Mouse (Mus musculus) granulocyte monocyte progenitor cell, adult 5-6 weeks (primary cell): ENCODE results near the gene Uggt2. TPM values are rescaled to one million over a fixed set of nuclear protein-coding genes. Genes with fewer than 3 reads are reported as not detected.

Experiments used
- ATAC-seq: replicated peaks from 2 replicates; pipeline ENCODE4 v1.8.0; 2016; ENCODE audit warnings: mild to moderate bottlenecking, moderate TSS enrichment, inconsistent platforms; ENCODE audit not compliant: poor library complexity, severe bottlenecking
- total RNA-seq, 2 experiments: library from RNA; stranded (forward) in 1 of 2; stranded (reverse) in 1 of 2; fragments of 200-712, 200-1000 nt in 1 of 2; fragments of >200 nt in 1 of 2; fragmentation: Nextera tagmentation in 1 of 2; gene quantifications; 2 replicates each; pipeline ENCODE4 v1.2.3; 2014 to 2017

The Uggt2 gene
- total RNA-seq (2014; fragmentation: Nextera tagmentation) (0.92 and 8.4 TPM in 2 replicates), total RNA-seq (2017) (0.72 and 4.3 TPM in 2 replicates)

DNA sequence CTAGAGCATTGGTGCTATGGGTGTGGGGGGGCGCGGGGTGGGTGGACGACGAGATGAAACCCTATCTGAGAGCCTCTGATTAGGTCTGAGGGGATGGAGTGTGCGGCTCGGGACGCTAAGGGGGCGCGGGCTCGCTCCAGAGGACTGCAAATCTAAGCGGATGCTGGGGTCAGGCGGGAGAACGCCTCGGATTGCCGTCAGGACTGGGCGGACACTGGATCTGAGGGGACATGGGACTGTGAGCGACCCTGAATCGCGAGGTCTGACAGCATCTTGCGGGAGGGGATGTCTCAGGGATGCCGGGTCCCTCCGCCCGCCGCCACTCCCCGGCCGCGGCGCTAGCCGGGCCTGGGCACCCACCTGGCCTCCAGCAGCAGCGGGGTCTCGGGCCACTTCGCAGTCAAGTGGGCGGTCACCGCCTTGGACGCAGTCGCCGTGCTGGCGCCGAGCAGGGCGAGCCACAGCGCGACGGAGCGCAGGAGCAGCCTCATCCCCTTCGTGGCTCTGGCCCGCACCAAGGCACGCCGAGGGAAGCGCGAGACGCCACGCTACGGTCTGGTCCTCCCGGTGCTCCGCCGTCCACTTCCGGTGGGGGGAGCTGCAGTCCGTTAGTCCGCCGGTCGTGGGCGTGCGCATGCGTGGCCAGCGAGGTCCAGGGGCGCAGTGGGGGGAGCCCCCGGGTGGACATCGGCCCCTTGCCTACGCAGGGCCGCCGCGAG, at the start of gene Uggt2:
Gene Uggt2, minus strand, starts transcription at position 580 of the 719 bp plus-strand sequence.
- ATAC-seq: peak; percentile 91

DNA sequence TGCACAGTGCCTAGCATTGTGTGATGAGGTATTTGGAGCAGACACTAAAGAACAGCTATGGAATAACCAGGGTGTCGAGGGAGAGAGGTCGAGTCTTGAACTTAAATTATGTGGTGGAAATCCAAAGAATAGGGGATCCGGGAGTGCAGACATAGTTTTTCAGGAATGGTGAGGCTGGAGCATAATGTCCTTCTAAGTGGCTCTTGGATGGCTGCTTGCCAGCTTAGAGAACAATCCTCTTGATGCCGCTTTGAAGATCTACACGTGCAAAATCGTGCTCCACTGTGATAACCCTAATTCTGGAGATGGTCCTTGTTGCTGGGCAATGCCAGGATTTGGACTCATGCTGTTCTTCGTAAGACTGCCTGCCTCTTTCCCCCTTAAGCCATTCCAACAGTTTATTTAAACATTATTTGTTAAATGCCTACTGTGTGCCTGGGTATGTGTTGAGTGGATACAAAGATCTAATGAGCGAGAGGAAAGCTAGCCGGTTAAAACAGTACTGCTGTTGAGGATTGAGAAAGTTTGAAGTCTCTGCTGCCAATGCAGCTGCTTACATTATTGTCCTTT, 40.2 kb upstream of the Uggt2 start:
- no peak for ATAC-seq

DNA sequence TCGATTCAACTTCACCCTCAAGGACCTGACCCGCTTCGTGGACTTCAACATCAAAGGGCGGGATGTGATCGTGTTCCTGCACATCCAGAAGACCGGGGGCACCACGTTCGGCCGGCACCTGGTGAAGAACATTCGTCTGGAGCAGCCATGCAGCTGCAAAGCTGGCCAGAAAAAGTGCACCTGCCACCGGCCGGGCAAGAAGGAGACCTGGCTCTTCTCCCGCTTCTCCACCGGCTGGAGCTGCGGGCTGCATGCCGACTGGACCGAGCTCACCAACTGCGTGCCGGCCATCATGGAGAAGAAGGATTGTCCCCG, 39.5 kb upstream of the Uggt2 start:
- no peak for ATAC-seq

DNA sequence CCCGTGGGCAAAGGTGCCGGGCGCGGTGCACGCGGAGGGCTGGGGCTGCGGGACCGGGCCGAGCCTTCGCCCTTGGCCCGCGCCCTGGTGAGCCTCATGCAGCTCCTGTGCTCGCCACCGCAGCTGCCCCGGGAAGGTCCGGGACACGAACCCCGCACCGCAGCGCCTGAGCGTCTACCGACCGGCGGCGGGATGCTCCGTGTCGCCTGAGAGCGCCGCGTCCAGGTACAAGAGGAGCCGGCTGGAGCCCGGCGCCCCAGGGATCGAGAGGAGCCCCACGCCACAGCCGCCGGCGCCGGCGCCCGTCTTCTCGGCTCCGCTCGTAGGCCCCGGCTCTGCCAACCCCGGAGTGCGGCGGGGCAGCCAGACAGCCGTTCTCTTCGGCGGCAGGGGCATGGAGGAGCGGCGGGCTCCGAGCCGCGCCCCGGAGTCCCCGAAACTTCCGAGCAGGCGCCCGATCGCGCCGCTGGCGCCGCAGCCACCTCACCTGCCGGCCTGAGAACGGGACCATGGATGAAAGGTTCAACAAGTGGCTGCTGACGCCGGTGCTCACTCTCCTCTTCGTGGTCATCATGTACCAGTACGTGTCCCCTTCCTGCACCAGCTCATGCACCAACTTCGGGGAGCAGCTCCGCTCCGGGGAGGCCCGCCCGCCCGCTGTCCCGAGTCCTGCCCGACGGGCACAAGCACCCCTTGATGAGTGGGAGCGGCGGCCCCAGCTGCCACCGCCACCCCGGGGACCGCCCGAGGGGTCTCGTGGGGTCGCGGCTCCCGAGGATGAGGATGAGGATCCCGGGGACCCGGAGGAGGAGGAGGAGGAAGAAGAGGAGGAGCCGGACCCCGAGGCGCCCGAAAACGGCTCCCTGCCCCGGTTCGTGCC, 38.9 kb upstream of the Uggt2 start, which contains the start of gene Hs6st3:
Gene Hs6st3, plus strand, starts transcription at position 436 of the 880 bp plus-strand sequence.
- ATAC-seq: peak; percentile 8

DNA sequence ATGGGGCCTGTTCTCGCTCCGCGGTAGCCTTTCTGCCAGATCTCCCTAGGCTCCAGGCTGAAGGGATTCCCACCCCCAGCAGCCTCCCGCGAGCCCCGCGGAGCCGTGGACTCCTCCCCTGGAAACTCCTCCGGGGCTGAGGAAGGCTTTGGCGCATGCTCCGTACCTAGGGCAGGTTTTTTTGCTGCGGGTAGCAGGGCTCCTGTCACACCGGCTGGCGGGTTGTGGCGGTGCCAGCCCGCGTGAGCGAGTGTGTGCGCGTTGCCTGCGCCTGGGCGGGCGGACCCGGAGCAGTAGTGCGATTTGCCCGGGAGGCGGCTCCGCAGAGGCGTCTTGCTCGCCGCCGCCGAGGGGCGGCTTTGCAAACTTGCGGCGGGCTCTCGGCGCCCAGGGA, 38.3 kb upstream of the Uggt2 start:
- ATAC-seq: peak; percentile 81

DNA sequence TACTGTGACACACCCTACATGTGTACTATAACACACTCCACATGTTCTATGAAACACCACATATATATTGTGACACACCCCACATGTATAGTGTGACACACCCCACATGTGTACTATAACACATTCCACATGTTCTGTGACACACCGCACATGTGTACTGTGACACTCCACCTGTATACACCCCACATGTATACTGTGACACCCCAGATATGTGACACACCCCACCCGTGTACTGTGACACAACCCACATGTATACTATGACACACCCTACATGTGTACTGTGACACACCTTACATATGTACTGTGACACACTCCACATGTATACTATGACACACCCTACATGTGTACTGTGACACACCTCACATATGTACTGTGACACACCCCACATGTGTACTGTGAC, 28.1 kb upstream of the Uggt2 start:
- ATAC-seq: no peak

DNA sequence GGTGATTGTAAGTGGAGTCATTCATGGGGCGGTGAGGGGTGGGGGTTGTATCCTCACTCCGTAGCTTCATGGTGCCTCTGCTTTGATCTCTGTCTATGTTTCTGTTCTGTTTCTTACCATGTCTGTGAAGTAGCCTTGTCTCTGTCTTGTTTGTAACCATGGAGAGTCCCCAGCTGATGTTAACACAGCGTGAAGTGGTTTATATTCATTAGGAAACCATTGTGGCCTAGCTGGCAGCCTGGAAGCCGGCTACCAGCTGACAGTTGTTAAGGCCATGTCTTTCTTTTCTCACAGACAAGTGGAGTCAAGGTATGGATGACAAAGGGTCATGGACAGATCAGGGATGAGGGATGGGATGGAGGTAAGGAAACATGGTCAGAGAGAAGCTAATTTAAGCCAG, 26.6 kb upstream of the Uggt2 start:
- no peak for ATAC-seq

DNA sequence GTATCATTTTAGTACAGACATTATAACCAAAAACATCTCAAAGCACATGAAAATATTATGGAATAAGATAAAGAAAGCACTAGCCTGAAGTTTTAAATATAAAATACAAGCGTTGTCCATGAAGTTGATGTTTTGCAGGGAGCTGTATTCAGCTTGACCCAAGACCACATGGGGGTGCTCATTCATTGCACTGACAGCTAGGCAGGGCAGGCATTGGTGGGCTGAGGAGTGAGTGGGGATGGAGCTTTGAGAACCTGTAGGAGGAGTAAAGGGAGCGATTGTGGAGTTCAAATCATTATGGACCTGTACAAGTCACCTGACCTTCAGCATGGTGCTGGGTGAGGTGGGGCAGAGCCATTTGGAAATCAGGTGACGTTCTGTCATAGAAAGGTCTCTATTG, 24.8 kb upstream of the Uggt2 start:
- ATAC-seq: peak; percentile 48

DNA sequence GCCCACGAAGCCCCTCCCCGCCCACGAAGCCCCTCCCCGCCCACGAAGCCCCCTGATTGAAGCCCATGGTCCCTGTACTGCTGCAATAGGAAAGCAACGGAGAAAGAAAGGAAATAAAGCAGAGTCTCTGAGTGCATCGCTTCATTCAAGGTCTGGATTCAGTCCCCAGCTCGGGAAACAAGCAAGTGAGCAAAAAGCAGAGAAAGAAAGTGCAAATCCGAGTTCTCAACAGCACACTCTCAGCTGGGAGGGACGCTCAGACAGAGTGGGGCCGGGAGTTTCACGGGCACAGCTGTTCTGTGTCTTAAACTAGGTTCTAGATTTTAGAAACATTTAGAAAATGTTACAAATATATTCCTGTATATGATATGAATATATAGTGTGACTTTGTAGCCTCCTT, 24.4 kb upstream of the Uggt2 start:
- 0 out of 2 replicates have a peak, but pooled peaks have one; percentile 12 for ATAC-seq

DNA sequence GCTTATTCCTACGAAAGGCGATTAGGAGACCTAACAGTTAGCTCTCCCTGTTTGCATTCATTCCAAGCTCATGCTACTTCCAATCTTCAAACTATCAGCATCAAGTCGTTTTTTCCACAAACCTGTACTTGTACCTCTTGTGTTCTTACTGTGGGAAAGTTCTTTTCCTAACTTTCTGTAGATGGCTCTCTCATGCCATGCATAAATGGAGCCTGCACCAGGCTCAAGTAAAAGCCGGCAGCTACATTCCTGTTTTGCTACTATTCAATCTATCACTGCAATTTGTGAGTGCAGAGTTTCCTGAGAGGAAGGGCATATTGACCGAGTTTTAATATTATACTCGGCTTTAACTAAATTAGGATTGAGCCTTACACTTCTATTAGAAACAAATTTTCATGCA, 13.3 kb upstream of the Uggt2 start:
- ATAC-seq: no peak

DNA sequence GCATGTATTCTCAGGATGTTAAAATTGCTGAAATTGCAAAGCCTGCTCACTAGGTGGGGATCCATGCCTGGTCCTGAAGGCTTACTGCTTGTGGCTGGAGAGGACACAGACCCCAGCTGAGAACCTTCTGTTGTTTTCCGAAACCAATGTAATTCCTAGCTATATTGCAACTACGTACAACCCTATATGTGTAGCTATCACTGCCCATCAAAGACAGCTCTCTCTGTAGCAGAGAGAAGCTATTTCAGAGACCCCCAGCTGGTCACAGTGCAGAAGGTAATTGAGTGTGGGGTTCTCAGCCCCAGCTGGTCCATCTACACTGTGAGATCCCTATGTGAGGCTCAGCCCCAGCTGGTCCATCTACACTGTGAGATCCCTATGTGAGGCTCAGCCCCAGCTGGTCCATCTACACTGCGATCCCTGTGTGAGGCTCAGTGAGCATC, 10.6 kb upstream of the Uggt2 start:
- ATAC-seq: no peak

DNA sequence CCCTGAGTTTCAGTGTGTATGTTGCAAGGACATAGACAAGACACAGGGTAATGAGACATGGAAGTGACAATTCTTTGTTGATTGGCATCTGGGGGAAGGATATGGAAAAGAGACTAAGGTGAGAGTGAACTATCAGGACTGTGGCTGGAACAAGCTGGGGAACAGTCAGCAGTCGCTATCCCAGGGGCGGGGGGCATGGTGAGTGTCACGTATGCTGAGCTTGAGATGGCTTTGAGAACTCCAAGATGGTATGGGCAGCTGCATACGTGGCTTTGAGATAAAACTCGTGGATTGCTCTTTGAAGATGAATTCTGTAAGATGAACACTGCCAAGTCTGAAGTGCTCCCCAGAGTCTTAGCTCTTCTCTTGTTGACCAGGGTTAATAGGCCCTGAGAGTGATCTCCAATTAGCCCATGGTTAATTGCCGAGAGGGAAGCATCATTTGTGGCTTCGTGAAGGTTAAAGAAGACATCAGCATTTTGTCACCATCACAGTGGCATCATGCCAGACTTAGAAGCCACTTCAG, 9.6 kb upstream of the Uggt2 start:
- ATAC-seq: no peak

DNA sequence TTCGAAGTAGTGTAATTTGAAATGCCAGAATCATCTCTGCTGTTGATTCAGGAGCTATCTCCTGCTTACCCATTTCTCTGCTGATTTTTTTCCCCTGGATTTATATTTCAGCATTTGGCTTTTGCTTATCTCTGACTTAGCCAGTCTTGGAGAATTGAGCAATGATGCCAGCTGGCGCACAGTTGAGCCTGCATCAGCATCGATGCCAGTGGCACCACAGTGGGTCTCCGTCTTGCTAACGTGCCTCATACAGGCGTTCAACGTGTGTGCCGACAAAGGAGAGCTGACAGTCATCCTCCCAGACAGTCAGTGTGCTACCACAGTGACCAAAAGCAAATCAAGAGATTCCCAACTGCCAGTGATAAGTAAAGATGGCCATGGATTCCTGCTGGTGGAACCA, 8.4 kb upstream of the Uggt2 start:
- no peak for ATAC-seq

DNA sequence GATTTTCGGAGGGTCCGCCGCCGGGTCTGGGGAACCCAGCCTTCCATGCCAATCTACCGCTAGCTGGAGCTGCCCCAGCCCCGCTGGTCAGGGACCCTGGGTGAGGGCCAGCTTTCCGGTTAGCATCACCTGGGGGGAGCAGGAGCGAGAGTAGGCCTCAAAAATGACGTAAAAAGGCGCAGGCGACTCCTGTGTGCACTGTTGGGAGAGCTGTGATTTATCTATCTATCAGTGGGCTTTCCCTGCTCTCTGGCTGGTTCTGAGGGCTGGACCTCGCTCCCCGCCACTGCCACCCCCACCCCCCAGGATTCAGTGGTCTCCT, 301 bp upstream of the Uggt2 start:
- no peak for ATAC-seq

DNA sequence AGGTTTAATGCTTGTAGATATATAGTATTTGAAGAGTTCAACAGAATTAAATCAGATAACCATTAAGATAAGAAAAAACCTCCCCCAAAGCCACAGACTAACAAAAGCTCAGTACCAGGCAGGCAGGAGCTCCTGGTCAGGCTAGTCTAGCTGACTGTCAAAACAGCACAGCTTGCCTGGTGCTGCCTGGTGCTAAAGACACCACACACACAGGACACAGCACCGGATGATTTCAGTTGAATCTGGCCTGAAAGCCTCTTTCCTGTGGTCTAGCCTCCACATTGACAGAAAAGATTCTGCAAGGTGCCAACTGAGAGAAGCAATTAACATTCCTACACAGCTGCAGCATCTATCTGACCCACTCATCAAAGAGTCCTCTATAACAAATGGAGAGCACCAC, 37.4 kb downstream of the Uggt2 start:
- ATAC-seq: no peak

DNA sequence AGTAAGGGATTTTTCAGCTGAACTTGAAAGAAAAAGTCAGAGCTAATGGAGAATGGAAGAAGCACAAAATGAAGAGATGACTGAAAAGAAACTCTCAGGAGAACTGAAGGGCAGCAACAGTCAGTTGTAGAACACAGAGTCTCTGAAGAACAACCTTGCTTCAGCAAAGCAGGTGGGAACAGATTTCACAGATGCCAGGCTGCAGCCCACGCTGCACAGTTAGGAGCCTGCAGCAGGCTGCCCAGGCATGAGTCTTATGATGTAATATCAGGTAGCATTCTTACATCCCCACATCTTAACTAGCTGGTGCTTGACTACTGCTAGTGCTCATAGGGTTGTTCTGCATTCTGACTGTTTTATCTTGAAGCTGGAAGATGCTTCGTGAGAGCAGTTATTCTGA, 38.5 kb downstream of the Uggt2 start:
- no peak for ATAC-seq

DNA sequence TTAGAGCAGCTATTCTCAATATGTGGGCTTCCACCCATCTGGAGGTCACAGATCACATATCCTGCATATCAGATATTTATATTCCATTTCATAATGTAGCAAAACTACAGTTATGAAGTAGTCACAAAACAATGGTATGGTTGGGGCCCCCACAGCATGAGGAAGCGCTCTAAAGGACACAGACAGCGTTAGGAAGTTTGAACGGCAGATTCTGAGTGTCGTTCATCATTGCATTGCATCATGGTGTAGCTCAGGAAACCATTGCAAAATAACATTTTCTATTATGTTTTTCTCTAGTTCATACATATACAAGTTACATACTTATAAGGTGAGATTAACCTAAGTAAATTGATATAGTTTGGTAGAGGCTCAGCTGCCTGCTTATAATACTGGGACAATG, 42.2 kb downstream of the Uggt2 start:
- peak; percentile 82 for ATAC-seq

DNA sequence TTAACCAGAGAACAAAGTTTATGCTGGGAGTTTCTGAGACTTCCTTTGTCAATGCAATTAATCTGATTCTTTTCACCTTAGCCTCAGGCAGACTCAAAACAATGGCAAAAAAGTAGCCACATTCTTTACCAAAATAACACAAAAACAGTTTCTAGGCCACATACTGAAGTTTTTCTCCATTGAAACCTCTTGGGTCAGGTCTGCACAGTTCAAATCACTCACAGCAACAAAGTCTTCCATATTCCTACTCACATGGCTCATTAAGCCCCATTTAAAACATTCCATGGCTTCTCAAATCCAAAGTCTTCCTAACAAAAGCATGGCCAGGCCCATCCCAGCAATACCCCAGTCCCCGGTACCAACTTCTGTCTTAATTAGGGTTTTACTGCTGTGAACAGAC, 46.3 kb downstream of the Uggt2 start:
- no peak for ATAC-seq

DNA sequence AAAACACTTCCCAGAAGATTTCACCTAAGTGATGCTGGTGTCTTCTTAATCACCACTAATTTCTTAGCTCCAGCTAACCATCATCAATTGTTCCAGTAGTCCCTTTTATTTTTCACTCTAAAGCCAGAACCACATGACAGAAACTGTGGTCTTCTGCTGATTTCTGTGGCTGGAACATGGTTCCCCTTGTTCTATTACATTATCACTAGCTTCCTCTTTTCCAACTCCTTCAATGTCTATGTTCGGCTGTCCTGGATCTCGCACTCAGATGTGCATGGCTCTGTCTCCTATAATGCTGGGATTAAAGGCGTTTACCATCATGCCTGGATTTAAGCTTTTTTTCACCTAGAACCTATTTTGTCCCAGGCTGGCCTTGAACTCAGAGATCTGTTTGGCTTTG, 46.9 kb downstream of the Uggt2 start:
- peak; percentile 86 for ATAC-seq

DNA sequence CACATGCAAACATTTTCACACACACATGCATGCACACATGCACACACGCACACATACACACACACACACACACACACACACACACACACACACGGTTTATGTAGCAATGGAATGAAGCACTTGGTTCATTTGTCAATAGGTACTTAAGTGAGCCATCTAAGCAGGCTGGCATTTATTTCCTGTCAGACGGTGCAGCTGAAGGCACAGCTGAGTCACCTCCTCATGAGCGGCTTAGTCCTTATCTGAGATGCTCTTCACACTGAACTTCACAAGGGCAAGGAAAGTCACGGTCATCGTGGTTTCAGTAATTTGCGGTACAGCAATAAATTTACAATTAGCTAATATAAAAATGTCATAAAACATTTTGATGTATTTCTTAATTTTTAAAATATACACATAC, 55.5 kb downstream of the Uggt2 start:
- peak; percentile 45; the same call in 1 of the 2 replicates for ATAC-seq

DNA sequence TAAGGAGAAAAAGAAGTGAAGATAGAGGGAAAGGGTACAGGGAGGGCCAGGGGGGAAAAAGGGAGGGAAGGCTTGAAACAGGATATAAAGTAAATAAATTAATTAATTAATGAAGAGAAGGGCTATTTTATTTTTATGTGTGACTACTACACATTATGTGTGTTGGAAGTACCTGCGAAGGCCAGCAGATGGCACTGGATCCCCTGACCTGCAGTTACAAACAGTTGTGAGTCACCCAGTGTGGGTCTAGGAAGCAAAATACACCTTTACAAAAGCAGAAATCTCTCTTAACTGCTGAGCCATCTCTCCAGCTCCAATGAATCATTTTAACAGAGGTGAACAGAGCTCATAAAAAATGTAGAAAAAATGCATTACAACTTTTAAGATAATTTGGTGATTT, 59.0 kb downstream of the Uggt2 start:
- ATAC-seq: peak; percentile 95
